Mouse (Mus musculus): ENCODE results near the gene Gm49369. TPM values are rescaled to one million over a fixed set of nuclear protein-coding genes. Genes with fewer than 3 reads are reported as not detected.

Gm49369 gene
- total and polyA plus RNA-seq, 2 experiments: 0.38 to 126 TPM

GRCm38 (mm10) chr7:142384306-142384705 is 1.8 kb upstream of the Gm49369 start:
- Histone ChIP-seq H3K79me2 (ENCODE audit: control insufficient read depth, insufficient read depth, low read length) (peaks cover 17% of the 10 kb centered on the region; the same call in 1 of the 2 replicates), H3K4me3 (ENCODE audit: insufficient read depth, low read depth, low read length) (no peak overlapping the region), H3K4me1 (ENCODE audit: control insufficient read depth, insufficient read depth, low read length) (peaks cover 14% of the 10 kb centered on the region), H3K27ac (replicated peaks; ENCODE audit: insufficient read depth, low read depth, low read length) (no peak overlapping the region), H3K9ac (ENCODE audit: low read depth, low read length) (no peak overlapping the region), H3K27me3 (ENCODE audit: control insufficient read depth, insufficient read depth, low read length) (no peaks in the 10 kb centered on the region), H3K36me3 (ENCODE audit: control insufficient read depth, insufficient read depth, low read length) (peaks cover 41% of the 10 kb centered on the region)
- no peak for DNase-seq (ENCODE audit: extremely low read depth, low read depth, low spot score)
- WGBS: 77% methylated on average over 10 of the region's 10 CpGs
- TF ChIP-seq CTCF (IDR thresholded peaks at IDR 0.05; ENCODE audit: low read depth, low read length) (no peak), POLR2A (IDR thresholded peaks at IDR 0.05; ENCODE audit: extremely low read depth, insufficient read depth, low read length) (no peak)

- TF ChIP-seq CTCF (IDR thresholded peaks at IDR 0.05; ENCODE audit: low read depth, low read length): no peak
- no peak for TF ChIP-seq POLR2A (IDR thresholded peaks at IDR 0.05; ENCODE audit: extremely low read depth, insufficient read depth, low read length)
- 84% methylated on average over 4 of the region's 4 CpGs for WGBS
- no peak overlapping the region for H3K4me3 ChIP-seq (ENCODE audit: insufficient read depth, low read depth, low read length)
- H3K27ac ChIP-seq (replicated peaks; ENCODE audit: insufficient read depth, low read depth, low read length): no peak overlapping the region
- H3K27me3 ChIP-seq (ENCODE audit: control insufficient read depth, insufficient read depth, low read length): no peaks in the 10 kb centered on the region
- peaks cover 11% of the 10 kb centered on the region for H3K4me1 ChIP-seq (ENCODE audit: control insufficient read depth, insufficient read depth, low read length)
- H3K36me3 ChIP-seq (ENCODE audit: control insufficient read depth, insufficient read depth, low read length): peaks cover 64% of the 10 kb centered on the region
- no peak for DNase-seq (ENCODE audit: extremely low read depth, low read depth, low spot score)
- peaks cover 5% of the 10 kb centered on the region; the same call in 1 of the 2 replicates for H3K79me2 ChIP-seq (ENCODE audit: control insufficient read depth, insufficient read depth, low read length)
- H3K9ac ChIP-seq (ENCODE audit: low read depth, low read length): no peak overlapping the region
These were observed 1.3 kb downstream of the Gm49369 start for GRCm38 (mm10) chr7:142381175-142381574.

- Histone ChIP-seq H3K27me3 (ENCODE audit: control insufficient read depth, insufficient read depth, low read length) (no peaks in the 10 kb centered on the region), H3K36me3 (ENCODE audit: control insufficient read depth, insufficient read depth, low read length) (peaks cover 56% of the 10 kb centered on the region), H3K9ac (ENCODE audit: low read depth, low read length) (no peak overlapping the region), H3K79me2 (ENCODE audit: control insufficient read depth, insufficient read depth, low read length) (no peaks in the 10 kb centered on the region), H3K4me1 (ENCODE audit: control insufficient read depth, insufficient read depth, low read length) (no peaks in the 10 kb centered on the region), H3K4me3 (ENCODE audit: insufficient read depth, low read depth, low read length) (no peak overlapping the region), H3K27ac (replicated peaks; ENCODE audit: insufficient read depth, low read depth, low read length) (no peak overlapping the region)
- no peak for TF ChIP-seq POLR2A (IDR thresholded peaks at IDR 0.05; ENCODE audit: extremely low read depth, insufficient read depth, low read length)
- no peak for TF ChIP-seq CTCF (IDR thresholded peaks at IDR 0.05; ENCODE audit: low read depth, low read length)
- DNase-seq (ENCODE audit: extremely low read depth, low read depth, low spot score): no peak
- 89% methylated on average over 6 of the region's 6 CpGs for WGBS
These were observed 3.3 kb downstream of the Gm49369 start for GRCm38 (mm10) chr7:142379186-142379585.

GRCm38 (mm10) chr7:142377233-142377925 is 5.1 kb downstream of the Gm49369 start:
- no peak for TF ChIP-seq CTCF (IDR thresholded peaks at IDR 0.05; ENCODE audit: low read depth, low read length)
- no peak for TF ChIP-seq POLR2A (IDR thresholded peaks at IDR 0.05; ENCODE audit: extremely low read depth, insufficient read depth, low read length)
- 83% methylated on average over 14 of the region's 14 CpGs for WGBS
- H3K9ac ChIP-seq (ENCODE audit: low read depth, low read length): no peak overlapping the region
- no peaks in the 10 kb centered on the region for H3K27me3 ChIP-seq (ENCODE audit: control insufficient read depth, insufficient read depth, low read length)
- DNase-seq (ENCODE audit: extremely low read depth, low read depth, low spot score): no peak
- H3K4me1 ChIP-seq (ENCODE audit: control insufficient read depth, insufficient read depth, low read length): no peaks in the 10 kb centered on the region
- H3K27ac ChIP-seq (replicated peaks; ENCODE audit: insufficient read depth, low read depth, low read length): no peak overlapping the region
- H3K36me3 ChIP-seq (ENCODE audit: control insufficient read depth, insufficient read depth, low read length): peaks cover 41% of the 10 kb centered on the region
- no peaks in the 10 kb centered on the region for H3K79me2 ChIP-seq (ENCODE audit: control insufficient read depth, insufficient read depth, low read length)
- H3K4me3 ChIP-seq (ENCODE audit: insufficient read depth, low read depth, low read length): no peak overlapping the region

GRCm38 (mm10) chr7:142376096-142376495 is 6.4 kb downstream of the Gm49369 start:
- no peaks in the 10 kb centered on the region for H3K79me2 ChIP-seq (ENCODE audit: control insufficient read depth, insufficient read depth, low read length)
- no peak for DNase-seq (ENCODE audit: extremely low read depth, low read depth, low spot score)
- H3K36me3 ChIP-seq (ENCODE audit: control insufficient read depth, insufficient read depth, low read length): peaks cover 35% of the 10 kb centered on the region
- 82% methylated on average over 4 of the region's 4 CpGs for WGBS
- H3K4me1 ChIP-seq (ENCODE audit: control insufficient read depth, insufficient read depth, low read length): no peaks in the 10 kb centered on the region
- no peak overlapping the region for H3K27ac ChIP-seq (replicated peaks; ENCODE audit: insufficient read depth, low read depth, low read length)
- H3K27me3 ChIP-seq (ENCODE audit: control insufficient read depth, insufficient read depth, low read length): 0 out of 2 replicates have a peak, but pooled peaks cover 4% of the 10 kb centered on the region
- TF ChIP-seq CTCF (IDR thresholded peaks at IDR 0.05; ENCODE audit: low read depth, low read length) (no peak), POLR2A (IDR thresholded peaks at IDR 0.05; ENCODE audit: extremely low read depth, insufficient read depth, low read length) (no peak)
- H3K9ac ChIP-seq (ENCODE audit: low read depth, low read length): no peak overlapping the region
- no peak overlapping the region for H3K4me3 ChIP-seq (ENCODE audit: insufficient read depth, low read depth, low read length)

- H3K27me3 ChIP-seq (ENCODE audit: control insufficient read depth, insufficient read depth, low read length): 0 out of 2 replicates have a peak, but pooled peaks cover 4% of the 10 kb centered on the region
- H3K9ac ChIP-seq (ENCODE audit: low read depth, low read length): no peak overlapping the region
- no peaks in the 10 kb centered on the region for H3K79me2 ChIP-seq (ENCODE audit: control insufficient read depth, insufficient read depth, low read length)
- no peak overlapping the region for H3K4me3 ChIP-seq (ENCODE audit: insufficient read depth, low read depth, low read length)
- H3K4me1 ChIP-seq (ENCODE audit: control insufficient read depth, insufficient read depth, low read length): no peaks in the 10 kb centered on the region
- TF ChIP-seq POLR2A (IDR thresholded peaks at IDR 0.05; ENCODE audit: extremely low read depth, insufficient read depth, low read length) (no peak), CTCF (IDR thresholded peaks at IDR 0.05; ENCODE audit: low read depth, low read length) (no peak)
- WGBS: 47% methylated on average over 6 of the region's 6 CpGs
- H3K36me3 ChIP-seq (ENCODE audit: control insufficient read depth, insufficient read depth, low read length): peaks cover 32% of the 10 kb centered on the region
- no peak for DNase-seq (ENCODE audit: extremely low read depth, low read depth, low spot score)
- H3K27ac ChIP-seq (replicated peaks; ENCODE audit: insufficient read depth, low read depth, low read length): 0 out of 2 replicates have a peak overlapping the region, but pooled peaks have one; percentile 5
These were observed 7.2 kb downstream of the Gm49369 start for GRCm38 (mm10) chr7:142375261-142375724.
